Mouse (Mus musculus) urinary bladder, adult 2 months (tissue): ENCODE measurements around the gene Adamtsl1. TPM values are rescaled to one million over a fixed set of nuclear protein-coding genes. Genes with fewer than 3 reads are reported as not detected.

Experiments used
- DNase-seq: peaks from one replicate; pipeline ENCODE4 v3.0.0; 2022; ENCODE audit warnings: low spot score
- polyA plus RNA-seq: library from polyadenylated mRNA; depleted of rRNA; stranded (reverse); fragments of >200 nt; gene quantifications from 2 replicates; pipeline ENCODE4 v1.2.3, GENCODE M21; 2012

Adamtsl1 gene
- polyA plus RNA-seq, 1 experiment = 30.5 TPM

DNA sequence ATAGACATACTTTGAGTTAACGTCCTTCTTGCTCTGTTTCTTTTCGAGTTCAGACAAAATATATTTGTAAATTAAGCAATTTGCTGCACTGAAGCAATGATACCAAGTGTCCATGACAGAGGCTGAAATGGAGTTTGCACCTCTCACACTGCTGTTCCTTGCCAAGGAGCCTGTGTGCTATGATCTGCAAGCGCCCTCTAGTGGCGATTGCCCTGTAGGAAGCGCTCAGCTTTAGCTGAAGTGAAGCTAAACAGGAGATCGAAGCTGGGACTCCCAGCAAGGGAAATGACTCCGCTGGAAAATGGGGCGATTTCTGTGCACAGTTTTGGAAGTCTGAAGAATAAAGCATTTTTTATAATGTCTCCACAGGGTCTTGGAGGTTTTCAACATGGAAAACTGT is 287.8 kb downstream of the Adamtsl1 start:
- peak; percentile 49 for DNase-seq

- no peak for DNase-seq
Measured at GRCm38 (mm10) chr4:85814418-85814817, 300.4 kb downstream of the Adamtsl1 start.

DNA sequence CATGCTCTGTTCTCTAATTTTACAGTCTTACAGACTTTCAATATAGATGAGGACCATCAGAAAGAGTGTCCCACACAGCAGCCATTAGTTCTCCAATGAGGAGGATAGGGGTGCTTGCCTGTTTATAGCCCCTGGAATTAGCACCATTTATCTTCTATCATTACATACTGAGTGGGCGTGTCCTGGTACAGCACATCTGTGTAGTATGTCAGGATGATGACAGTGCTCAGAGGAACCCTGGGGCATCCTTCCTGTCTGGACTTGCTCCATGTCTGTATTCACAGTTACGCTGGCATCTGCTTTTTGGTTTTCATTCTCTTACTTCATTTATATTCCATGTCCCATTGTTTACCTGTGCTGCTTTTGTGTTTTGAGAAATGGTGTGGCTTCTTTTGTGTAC is 304.5 kb downstream of the Adamtsl1 start:
- DNase-seq = no peak

GRCm38 (mm10) chr4:85819169-85819568 is 305.2 kb downstream of the Adamtsl1 start:
- no peak for DNase-seq

- DNase-seq = no peak
Measured at GRCm38 (mm10) chr4:85819921-85820320, 305.9 kb downstream of the Adamtsl1 start.

GRCm38 (mm10) chr4:85823952-85824704 is 310.2 kb downstream of the Adamtsl1 start:
- DNase-seq = no peak

DNA sequence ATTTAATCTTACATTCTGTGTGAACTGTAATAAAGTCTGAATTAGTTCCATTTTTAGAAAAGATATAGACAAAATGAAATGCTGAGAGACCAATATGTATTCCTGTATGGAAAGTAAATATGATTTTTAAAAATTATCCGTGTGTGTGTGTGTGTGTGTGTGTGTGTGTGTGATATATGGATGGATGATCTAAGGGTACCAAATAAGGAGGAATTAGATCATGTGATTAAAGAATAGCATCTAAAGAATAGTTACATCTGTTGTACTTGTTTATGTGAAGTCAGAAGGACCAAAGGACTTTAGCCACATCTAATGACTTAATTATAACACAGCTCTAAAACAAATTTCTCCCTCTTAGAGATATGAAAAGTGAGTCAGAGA is 310.7 kb downstream of the Adamtsl1 start:
- DNase-seq = no peak

- no peak for DNase-seq
Measured at GRCm38 (mm10) chr4:85837058-85837457, 323.1 kb downstream of the Adamtsl1 start.

DNA sequence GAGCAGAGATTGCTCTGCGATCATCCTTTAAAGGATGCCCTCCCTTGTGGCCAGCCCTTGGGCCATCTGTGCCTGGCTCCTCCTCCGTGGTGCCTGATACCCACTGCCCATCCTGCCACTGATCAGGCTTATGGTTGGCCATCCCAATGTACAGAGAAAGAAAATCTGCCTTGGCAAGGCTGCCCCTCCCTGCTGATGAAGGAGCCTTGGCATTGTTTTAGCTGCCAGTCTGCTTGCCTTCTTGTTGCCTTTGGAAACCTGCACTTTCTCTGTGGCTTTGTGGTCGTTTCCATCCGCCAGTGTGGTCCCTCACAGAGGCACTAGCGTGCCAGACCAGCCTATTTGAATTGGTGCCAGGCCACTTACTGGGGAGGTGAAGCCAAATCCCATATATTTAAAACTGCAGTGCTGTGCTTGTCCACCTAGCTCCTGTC is 323.6 kb downstream of the Adamtsl1 start:
- DNase-seq = no peak

GRCm38 (mm10) chr4:85838031-85838430 is 324.1 kb downstream of the Adamtsl1 start:
- DNase-seq = no peak

DNA sequence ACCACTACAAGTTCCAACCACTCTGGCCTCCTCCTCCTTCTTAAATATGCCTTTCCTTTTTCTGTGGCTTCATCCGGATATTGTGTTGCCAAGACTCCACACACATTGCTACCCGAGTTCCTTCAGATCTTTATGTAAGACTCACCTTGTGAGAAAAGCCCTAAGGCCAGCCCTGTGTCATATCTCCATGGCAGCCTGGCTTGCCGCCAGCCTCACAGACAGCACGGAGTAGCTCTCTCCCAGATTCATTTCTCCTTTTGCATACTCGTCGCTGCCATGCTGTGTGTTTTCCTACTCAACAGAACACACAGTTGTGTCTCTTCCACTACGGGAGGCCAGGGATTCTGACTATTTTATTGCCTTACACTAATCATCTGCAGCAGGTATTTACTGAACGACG is 328.1 kb downstream of the Adamtsl1 start:
- DNase-seq = no peak

DNA sequence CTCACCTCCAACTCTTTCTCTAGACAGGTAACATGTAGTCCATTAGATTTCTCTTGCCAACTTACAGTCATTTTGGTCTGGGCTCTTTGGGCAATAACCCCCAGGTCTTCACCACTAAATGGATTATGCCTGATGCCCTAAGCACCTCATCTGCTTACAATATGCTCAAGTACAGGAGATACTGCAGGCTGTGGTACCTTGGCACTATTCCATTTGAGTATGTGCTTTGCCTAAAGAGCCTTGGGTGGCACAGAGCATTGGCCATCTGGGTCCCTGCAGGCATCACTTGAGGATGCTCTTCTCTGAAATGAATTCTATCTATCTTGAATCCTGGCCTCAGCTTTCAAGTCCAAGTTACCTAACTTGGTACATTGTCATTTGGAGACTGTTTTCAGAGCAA is 330.4 kb downstream of the Adamtsl1 start:
- no peak for DNase-seq

DNA sequence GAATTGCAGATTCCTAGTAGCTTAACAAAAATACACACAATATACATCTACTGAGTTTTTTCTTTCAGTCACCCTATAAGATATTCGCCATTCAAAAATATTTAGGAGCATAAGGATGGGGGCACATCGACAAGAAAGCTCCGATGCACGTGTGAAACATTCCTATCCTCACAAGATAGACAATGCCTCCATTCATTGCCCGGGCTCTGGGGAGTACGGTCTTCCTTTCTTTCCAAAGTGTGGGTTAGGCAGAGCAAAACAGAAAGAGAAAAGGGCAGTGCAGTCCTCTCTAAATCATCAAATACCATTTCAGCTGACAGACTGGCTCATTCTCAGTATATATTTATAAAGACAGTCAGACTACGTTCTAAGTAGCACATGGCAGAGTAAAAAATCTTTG is 332.0 kb downstream of the Adamtsl1 start:
- DNase-seq = no peak

DNA sequence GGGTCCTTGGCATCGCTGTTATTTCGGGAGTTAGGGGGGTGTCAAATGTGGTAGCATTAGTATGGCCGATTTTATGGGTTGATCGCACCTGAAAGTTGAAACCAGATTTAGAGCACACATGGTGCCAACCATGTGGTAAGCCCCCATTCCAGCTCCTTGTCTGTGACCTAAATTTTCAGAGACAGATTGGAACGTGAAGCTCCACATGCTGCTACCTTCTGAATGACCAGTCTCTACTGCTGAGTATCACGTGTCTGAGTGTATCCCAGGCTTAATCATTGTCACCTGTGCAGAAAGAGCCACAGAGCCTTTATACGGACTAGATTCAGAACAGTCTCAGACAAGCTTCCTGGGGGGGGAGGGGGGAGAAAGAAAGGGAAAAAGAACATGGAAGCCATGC is 339.4 kb downstream of the Adamtsl1 start:
- DNase-seq = no peak

DNA sequence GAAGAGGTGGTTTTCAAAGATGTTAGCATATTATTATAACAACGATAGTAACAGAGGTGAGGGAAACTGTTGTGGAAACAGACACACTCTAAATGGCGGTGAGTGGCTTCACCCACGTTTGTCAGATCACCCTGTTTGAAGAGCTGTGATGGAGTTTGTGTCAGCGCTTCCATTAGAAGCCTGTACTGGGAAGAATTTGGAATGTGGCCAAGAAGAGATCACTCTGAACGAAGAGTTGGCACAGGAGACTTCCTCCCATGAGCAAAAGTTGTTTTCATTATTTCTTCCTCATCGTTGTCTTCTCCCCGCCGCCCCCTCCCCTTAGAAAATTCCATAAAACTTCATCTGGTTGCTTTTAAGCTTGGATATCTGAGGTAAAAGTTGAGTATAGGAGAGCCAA is 340.5 kb downstream of the Adamtsl1 start:
- no peak for DNase-seq

DNA sequence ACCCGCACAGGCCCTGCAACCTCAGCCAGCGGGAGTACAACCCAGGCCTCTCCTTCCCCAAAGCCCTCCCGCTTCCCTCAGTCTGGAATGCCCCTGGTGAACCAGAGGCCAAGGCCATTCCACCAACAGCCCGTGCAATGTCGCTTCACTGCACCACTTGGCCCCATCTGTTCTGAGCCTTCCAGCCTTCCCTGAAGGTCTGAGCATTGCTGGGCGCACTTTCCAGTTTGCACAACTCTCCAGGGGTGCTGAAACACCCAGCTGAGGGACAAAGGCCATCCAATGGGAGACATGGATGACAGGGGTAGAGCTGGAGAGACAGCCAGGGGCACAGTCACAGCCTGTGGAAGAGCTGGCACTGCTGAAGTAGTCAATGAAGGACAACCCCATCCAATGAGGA is 365.4 kb downstream of the Adamtsl1 start:
- DNase-seq = no peak

- DNase-seq = no peak
Measured at GRCm38 (mm10) chr4:85881318-85881717, 367.3 kb downstream of the Adamtsl1 start.

- DNase-seq = no peak
Measured at GRCm38 (mm10) chr4:85884031-85884430, 370.1 kb downstream of the Adamtsl1 start.

- no peak for DNase-seq
Measured at GRCm38 (mm10) chr4:85889877-85890598, 376.1 kb downstream of the Adamtsl1 start.

GRCm38 (mm10) chr4:85901316-85901715 is 387.3 kb downstream of the Adamtsl1 start:
- DNase-seq = no peak

DNA sequence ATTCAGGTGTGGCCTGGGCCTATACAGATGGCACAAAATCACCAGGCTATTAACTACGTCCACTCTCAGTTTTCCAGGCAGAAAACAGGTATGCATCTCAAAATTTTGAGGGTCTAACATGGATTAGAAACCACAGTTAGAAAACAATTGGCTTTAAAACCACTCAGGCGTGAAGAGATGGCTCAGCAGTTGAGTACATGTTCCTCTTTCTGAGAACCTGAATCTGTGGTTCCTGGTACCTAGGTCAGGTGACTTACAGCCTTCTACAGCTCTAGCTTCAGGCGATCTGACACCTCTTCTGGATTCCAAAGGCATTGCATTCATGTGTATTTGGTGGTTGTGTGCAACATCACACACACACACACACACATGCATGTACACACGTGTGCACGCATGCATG is 390.2 kb downstream of the Adamtsl1 start:
- DNase-seq = no peak

- DNase-seq = no peak
Measured at GRCm38 (mm10) chr4:85916034-85916433, 402.1 kb downstream of the Adamtsl1 start.

DNA sequence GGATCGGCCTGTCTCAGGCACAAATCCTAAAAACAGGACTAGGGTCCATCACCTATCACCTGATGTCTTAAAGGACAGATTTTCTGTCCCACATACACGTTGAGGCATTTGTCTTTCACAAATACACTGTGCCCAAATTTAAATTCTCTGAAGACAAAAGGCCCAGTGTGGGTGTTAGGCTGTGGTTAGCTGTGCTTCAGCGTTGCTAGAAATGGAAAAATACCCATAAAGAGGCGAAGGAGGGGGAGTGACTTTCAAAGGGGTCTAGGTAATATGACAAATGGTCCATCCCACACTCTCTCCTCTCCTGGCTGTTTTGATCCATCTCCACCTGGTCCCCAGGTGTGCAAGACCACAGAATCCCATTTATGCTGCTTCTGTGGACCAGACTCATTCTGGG is 404.4 kb downstream of the Adamtsl1 start:
- no peak for DNase-seq
